Mouse (Mus musculus): ENCODE results near the gene Crim1.

- TF ChIP-seq CTCF (IDR thresholded peaks at IDR 0.05; ENCODE audit: borderline replicate concordance, insufficient read depth, low read length), result no peak
- no peak for TF ChIP-seq POLR2A (IDR thresholded peaks at IDR 0.05; ENCODE audit: low read depth, low read length)
These were observed 21.8 kb downstream of the Crim1 start for GRCm38 (mm10) chr17:78221860-78222259.

Data from embryonic fibroblast, embryonic 13.5 days (primary cell).